Mouse (Mus musculus): ENCODE measurements around the gene Slco6d1. TPM values are rescaled to one million over a fixed set of nuclear protein-coding genes. Genes with fewer than 3 reads are reported as not detected.
"Not testable (repeated sequence)": the region's sequence is repeated elsewhere in the genome, so short reads cannot be mapped to it uniquely, and the experiment has no call there.

The Slco6d1 gene
- not detected for total RNA-seq (2021)

- intact Hi-C loops (cut with DNase I): no loop called here
Observed at GRCm38 (mm10) chr1:98420824-98421223, at the start of gene Slco6d1. Gene Slco6d1 (plus strand): TSS chr1:98421124.

GRCm38 (mm10) chr1:98392001-98392400 lies 28.9 kb upstream of the Slco6d1 start:
- DNase-seq: no peak
- intact Hi-C loops (cut with DNase I): loop anchor here (5.0 kb wide), 1 partner anchor 585 kb away; no protein-coding TSS in a partner anchor

More at GRCm38 (mm10) chr1:98420824-98421223, at the start of gene Slco6d1:
- DNase-seq: no peak

GRCm38 (mm10) chr1:98447929-98448328 lies 27.0 kb downstream of the Slco6d1 start:
- DNase-seq: no peak
- intact Hi-C loops (cut with DNase I): no loop called here

- DNase-seq; intact Hi-C loops (cut with DNase I): not testable (repeated sequence)
Observed at GRCm38 (mm10) chr1:98459224-98459623, 38.3 kb downstream of the Slco6d1 start.

- intact Hi-C loops (cut with DNase I); DNase-seq: not testable (repeated sequence)
Observed at GRCm38 (mm10) chr1:98476381-98476780, 55.5 kb downstream of the Slco6d1 start.

- intact Hi-C loops (cut with DNase I): no loop called here
Observed at GRCm38 (mm10) chr1:98479243-98479642, 58.3 kb downstream of the Slco6d1 start.

GRCm38 (mm10) chr1:98505982-98506381 lies 85.1 kb downstream of the Slco6d1 start:
- intact Hi-C loops (cut with DNase I): no loop called here
- DNase-seq: no peak

More at GRCm38 (mm10) chr1:98479243-98479642, 58.3 kb downstream of the Slco6d1 start:
- DNase-seq: no peak

GRCm38 (mm10) chr1:98522977-98523376 lies 102.1 kb downstream of the Slco6d1 start:
- no peak for DNase-seq
- intact Hi-C loops (cut with DNase I): loop anchor here (10.0 kb wide), 1 partner anchor 718 kb away; no protein-coding TSS in a partner anchor

GRCm38 (mm10) chr1:98523537-98523936 lies 102.6 kb downstream of the Slco6d1 start:
- intact Hi-C loops (cut with DNase I): loop anchor here (10.0 kb wide), 1 partner anchor 719 kb away; no protein-coding TSS in a partner anchor
- no peak for DNase-seq

- DNase-seq: not testable (repeated sequence)
- intact Hi-C loops (cut with DNase I): loop anchor here (10.0 kb wide), 1 partner anchor 724 kb away; no protein-coding TSS in a partner anchor
Observed at GRCm38 (mm10) chr1:98528368-98528767, 107.4 kb downstream of the Slco6d1 start.

- intact Hi-C loops (cut with DNase I): no loop called here
- no peak for DNase-seq
Observed at GRCm38 (mm10) chr1:98545372-98545771, 124.4 kb downstream of the Slco6d1 start.

GRCm38 (mm10) chr1:98554388-98554787 lies 133.5 kb downstream of the Slco6d1 start:
- DNase-seq: no peak

GRCm38 (mm10) chr1:98565701-98566100 lies 144.8 kb downstream of the Slco6d1 start:
- DNase-seq: no peak
- intact Hi-C loops (cut with DNase I): no loop called here

More at GRCm38 (mm10) chr1:98554388-98554787, 133.5 kb downstream of the Slco6d1 start:
- intact Hi-C loops (cut with DNase I): no loop called here

Small RNAs within 50 kb of the gene (microRNA-seq; reads per million reads assigned to microRNA genes)
- gene Gm26134: not detected
